Mouse (Mus musculus) erythroblast, adult 5-6 weeks (primary cell): ENCODE measurements around the gene Tmsb15b1. TPM values are rescaled to one million over a fixed set of nuclear protein-coding genes. Genes with fewer than 3 reads are reported as not detected.
"Not testable (repeated sequence)": the region's sequence is repeated elsewhere in the genome, so short reads cannot be mapped to it uniquely, and the experiment has no call there.

Source experiments
- ATAC-seq: replicated peaks from 2 replicates; pipeline ENCODE4 v1.8.0; 2016; ENCODE audit warnings: moderate number of reproducible peaks, mild to moderate bottlenecking, moderate TSS enrichment, inconsistent platforms; ENCODE audit not compliant: poor library complexity, low FRiP score, severe bottlenecking
- total RNA-seq, 2 experiments: library from RNA; stranded (forward) in 1 of 2; stranded (reverse) in 1 of 2; fragments of 150-400 nt in 1 of 2; fragments of 200-764, 138-1000 nt in 1 of 2; gene quantifications; 2 replicates each; pipeline versions ENCODE4 v1.2.3 to v1.2.4; 2015 to 2017; ENCODE audit warnings: low replicate concordance in 2 of 2

The Tmsb15b1 gene
- total RNA-seq (2015; ENCODE audit: low replicate concordance) (not detected in 2 replicates), total RNA-seq (2017; ENCODE audit: low replicate concordance) (1.7 TPM in 1 of 2 replicates, not detected in the other)

DNA sequence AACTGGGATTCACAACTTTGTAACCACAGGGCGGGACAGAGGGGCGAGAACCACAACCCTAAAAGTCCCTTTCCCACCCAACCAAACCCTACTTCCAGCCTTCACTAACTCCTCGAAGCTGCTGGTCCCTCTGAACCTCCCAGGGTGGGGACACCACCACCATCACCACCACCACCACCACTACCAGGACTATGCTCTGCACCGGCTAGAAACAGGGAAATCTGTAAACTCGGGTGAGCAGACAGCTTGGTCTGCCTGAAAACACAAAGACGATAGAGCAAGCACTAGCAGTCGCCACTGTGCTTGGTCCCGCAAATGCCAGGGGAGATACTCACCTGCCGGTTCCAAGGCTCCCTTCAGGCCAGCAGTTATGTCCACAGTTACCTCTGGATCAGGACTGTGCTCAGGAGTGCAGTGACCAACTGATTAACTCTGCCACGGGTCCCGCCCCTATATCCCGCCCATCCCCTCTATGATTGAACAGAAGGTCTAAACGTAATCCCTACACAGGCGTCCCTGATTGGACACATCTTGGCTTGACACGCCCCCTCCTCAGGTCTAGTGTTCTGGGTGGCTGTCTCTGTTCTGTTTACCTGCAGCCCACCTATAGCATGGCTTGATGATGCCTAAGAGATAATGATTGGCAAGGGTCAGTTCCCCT, at the start of gene Tmsb15b1, which contains the start of gene Tmsb15l:
Gene Tmsb15b1, minus strand, starts transcription at position 451 of the 661 bp plus-strand sequence.
Gene Tmsb15l, minus strand, starts transcription at position 446 of the 661 bp plus-strand sequence.
- no peak for ATAC-seq

DNA sequence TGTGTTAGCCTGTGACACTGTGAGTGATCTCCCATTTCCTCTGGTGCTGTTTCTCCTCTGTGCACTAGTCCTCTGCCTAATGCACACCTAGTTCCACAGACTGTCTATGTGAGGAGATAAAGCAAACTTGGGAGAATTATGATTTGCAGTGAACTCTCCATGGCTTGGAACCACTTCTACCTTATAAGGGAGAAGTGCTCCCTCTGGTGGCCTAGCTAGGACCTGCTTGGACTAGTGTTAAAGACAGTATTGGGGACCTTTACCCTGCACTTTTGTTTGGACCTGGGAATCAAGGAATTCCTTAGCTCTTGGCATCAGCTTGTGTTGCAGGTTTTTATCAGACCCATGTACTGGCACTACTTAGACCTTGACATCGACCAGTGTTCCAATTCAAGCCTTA, 42.6 kb upstream of the Tmsb15b1 start:
- ATAC-seq = peak; percentile 72

DNA sequence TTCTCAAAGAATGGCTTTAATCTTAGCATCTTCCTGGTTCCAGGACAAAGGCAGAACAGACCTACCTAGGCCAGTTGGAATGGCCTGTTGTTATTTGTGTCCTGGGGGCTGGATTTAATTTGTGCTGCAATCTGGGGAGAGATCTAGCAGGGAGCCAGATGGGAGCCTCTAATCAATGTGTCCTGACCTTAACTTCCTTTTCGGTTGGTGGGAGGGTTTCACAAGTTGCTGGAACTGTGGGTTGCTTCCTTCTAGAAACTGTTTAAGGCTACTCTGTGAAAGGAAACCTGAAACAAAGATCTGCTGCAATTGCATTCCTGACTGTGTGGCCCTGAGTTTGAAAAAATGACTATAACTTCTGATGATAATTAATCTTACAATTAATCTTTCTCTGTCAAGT, 41.0 kb upstream of the Tmsb15b1 start:
- ATAC-seq = no peak

DNA sequence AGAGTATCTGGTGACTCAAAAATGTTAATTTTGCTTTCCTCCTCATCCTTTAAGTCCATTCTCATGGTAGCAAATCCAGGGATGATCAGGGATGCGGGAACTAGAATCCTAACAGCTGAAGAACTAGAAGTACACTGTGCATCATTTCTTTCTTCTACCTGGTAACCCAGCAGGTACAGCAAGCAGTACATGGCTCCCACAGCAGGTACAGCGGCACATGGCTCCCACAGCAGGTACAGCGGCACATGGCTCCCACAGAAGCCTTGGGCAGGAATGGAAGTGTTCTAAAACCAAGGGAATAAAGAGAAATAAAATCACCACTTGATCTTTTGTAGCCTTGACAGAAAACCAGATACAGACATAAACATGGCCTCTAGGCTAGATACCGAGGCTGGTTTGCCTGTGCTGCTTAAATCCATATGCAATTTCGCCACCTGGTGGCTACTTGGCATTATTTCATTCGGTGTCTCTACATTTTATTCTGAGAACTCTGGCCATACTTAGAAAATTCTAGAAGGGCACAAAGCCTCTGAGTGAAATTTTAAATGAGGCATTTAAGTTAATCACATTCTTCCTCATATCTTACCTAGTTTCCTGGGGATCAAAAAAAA, 38.5 kb upstream of the Tmsb15b1 start:
- ATAC-seq = peak; percentile 78

DNA sequence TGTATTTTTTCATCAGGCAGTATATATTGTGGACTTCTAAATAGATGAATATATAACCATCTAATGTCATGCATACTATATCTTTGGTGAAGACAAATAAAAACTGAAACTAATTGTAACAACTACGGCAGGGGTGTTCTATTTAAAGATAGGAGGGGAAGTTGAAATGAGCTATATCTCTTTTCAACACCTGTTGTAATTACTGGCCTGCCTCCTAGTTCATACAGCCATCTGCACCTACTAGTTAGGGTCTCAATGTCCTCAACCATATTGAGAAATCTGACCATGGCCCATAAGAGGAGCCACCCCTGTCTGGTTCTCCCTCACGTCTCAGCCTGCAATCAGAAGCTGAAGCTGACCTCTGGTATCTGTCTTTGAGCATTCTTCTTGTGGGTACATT, 19.6 kb upstream of the Tmsb15b1 start:
- no peak for ATAC-seq

DNA sequence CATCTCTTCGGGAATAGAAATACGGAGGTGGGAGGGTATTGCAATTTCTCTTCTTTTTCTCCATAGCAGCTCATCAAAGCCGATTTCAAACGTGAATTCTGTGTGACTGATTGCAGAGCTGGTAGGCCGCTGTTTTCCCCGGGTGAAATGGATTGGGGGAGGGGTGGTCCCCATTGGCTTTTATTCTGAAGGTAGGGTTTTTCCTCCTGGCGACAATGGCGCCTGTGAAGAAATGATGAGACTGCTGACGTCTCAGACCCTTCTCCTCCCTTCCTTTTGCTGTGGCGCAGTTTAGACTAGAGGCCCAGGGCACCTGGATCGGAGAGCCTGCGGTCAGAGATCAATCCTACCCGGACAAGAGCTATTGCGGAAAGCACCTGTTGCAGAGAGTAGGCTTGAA, 17.0 kb upstream of the Tmsb15b1 start:
- ATAC-seq = no peak

DNA sequence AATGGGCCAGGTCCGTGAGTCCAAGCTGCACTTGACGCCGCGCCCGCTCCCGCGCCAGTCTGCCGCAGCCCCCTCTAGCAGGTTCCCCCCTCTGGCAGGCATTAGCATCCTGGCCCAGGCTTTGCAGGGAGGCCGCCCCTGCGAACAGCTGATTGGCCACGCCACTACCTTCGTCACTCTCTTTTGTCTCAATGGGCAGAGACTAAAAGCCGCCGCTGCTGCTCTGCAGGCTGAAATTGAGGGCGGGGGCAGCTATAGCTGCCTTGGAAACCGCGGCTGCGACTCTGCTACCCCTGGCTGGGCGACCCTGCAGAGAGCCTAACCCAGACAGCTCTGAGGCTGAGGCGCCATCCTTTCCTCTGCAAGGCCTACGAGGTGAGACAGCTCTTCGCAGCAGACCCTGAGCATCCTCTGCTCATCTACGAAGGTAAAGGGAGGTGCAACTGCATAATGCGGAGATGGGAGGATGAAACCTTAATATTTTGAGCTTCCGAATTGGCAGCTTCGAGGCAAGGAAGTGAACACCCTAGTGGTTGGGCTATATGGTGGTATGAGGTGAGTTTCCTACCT, 16.4 kb upstream of the Tmsb15b1 start, which contains the start of gene Zcchc18:
Gene Zcchc18, plus strand, starts transcription at position 178 of the 570 bp plus-strand sequence.
- ATAC-seq = no peak

DNA sequence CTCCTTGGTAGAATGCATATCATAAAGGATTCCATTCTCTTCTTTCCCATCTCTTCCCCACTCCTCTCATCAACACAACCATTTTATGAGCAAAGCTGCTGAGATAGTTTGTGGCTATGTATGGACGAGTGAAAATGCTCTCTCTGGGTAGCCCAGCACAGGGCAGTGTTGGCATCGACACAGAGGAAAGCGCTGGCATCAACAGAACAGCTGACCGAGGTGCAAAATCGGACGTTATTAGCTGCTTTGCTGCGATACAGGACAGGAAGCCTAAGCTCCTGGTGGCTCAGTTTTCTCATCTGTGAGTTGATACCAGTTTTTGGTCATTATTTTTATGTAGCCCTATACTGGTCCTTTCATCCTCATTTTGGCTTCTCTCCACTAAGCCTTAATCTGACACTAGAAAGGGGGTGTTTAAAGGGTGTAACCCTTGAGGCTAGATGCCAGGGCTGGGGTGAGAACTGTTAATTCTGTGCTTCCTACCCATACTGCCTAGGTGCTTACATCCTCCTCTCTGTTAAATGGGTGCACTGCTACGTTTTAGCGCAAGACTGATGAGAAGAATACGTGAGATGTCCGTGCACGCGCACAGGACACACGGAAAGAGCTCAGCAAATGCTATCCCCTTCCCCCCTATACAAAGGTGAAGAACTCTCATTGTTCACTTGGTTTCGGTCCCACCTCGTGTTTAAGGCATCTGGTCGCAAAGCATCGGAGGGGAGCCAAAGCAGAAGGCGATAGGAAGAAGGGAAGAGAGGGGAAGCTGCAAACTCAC, 15.7 kb upstream of the Tmsb15b1 start:
- ATAC-seq = no peak

DNA sequence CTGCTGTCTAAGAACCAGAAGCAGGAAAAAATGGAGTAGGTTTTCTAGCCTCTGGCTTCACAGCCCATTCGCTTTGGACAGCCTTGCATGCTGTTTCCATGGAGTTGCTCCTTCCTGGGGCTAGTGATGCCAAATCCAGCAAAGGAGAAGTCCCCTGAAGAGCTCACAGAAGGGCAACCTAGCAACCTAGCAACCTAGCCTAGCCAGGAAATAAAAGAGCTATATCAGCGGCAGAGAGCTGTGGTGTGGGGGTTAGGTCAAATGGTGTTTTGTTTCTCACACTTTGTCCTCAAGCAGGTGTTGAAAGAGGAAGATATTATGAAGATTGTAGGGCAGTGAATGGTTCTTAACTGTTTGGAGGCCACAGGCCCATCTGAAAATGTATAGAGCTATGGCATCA, 14.6 kb upstream of the Tmsb15b1 start:
- no peak for ATAC-seq

DNA sequence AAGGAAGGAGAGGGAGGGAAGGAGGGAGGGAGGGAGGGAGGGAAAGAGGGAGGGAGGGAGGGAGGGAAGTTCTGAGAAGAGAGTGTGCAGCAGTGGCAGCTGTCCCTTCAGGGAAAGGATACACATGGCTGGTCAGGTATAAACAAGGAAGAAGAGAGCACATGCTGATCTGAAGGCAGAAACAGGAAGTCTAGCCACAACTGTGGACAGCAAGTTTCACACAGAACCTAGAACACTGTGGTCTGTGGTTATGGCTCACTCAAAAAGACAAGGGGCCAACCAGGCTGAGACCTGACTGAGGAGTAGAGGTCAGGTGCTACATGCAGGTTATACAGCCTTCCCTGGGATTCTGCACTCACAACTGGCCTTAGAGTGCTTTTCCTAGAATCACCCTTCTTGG, 9.4 kb upstream of the Tmsb15b1 start:
- no peak for ATAC-seq

DNA sequence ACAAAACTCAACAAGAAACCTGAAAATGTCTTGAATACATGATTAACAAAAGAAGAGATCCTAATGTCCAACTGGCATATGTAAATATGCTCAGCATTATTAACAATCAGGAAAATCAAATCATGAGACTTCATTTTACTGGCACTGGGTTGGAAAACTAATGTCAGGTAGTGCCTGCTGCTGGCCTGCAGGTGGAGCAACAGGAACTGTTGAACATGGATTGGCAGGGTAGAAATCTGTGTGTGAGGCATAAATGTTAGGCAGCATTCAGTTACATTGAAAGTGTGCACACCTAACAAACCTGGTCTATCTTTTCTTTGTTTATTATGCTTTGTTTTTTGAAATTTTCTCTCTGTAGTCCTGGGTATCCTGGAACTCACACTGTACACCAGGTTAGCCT, 1.9 kb upstream of the Tmsb15b1 start:
- no peak for ATAC-seq

DNA sequence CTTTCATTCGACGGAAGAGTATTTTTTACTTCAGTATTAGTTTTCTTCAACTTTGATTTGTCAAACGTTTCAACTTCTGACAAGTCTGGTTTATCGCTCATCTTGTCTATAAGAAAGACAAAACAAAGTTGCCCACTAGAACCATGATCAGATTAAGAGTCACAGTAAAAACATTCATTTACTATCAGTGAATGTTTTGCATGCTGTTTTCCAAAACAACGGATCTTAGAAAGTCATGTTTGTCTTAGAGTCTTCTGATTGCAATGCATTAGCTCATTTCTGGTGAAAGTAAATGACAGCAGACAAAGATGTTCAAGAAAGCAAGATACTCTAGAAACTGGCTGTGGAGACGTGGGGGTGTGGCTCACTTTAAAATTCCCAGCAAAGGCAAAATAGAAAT, 1.3 kb downstream of the Tmsb15b1 start, which contains the start of gene Tmsb15b2:
Gene Tmsb15b2, minus strand, starts transcription at position 101 of the 400 bp plus-strand sequence.
- not testable (repeated sequence) for ATAC-seq

DNA sequence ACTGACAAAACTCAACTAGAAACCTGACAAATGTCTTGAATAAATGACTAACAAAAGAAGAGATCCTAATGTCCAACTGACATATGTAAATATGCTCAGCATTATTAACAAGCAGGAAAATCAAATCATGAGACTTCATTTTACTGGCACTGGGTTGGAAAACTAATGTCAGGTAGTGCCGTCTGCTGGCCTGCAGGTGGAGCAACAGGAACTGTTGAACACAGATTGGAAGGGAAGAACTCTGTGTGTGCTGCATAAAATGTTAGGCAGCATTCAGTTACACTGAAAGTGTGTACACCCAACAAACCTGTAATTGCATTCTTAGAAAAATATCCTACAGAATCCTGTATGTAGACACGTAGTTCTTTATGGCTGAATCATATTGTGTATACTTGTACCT, 17.0 kb downstream of the Tmsb15b1 start:
- no peak for ATAC-seq

DNA sequence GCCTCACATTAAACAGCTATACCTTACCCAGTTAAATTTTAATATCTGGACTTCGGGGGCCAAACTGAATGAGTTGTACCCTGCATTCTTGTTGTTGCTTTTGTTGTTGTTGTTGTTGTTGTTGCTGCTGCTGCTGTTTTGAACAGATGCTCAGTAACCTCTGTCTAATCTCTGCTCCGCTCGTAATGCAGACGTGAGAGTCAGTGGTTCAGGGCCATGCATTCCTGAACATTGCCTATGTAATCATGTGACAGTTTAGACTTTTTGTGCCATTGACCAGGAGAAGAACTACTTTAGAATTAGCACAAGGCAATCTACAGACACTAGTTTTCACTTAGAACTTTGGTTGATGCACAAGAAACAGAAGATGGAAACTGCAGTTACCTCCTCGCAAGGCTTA, 18.4 kb downstream of the Tmsb15b1 start:
- not testable (repeated sequence) for ATAC-seq

DNA sequence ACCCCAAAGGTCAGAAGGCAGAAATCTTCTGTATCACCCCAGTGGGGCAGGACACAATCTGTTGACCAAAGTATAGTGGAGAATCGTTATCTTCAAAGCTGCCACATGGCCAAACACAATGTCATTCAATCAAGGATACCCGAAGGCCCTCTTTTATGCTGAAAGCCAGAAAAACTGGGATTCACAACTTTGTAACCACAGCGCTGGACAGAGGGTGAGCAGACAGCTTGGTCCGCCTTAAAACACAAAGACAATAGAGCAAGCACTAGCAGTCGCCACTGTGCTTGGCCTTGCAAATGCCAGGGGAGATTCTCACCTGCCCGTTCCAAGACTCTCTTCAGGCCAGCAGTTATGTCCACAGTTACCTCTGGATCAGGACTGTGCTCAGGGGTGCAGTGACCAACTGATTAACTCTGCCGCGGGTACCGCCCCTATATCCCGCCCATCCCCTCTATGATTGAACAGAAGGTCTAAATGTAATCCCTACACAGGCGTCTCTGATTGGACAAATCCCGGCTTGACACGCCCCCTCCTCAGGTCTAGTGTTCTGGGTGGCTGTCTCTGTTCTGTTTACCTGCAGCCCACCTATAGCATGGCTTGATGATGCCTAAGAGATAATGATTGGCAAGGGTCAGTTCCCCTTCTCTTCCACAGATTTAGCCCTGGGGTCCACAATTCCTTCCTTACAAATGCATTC, 18.9 kb downstream of the Tmsb15b1 start:
- ATAC-seq = not testable (repeated sequence)

DNA sequence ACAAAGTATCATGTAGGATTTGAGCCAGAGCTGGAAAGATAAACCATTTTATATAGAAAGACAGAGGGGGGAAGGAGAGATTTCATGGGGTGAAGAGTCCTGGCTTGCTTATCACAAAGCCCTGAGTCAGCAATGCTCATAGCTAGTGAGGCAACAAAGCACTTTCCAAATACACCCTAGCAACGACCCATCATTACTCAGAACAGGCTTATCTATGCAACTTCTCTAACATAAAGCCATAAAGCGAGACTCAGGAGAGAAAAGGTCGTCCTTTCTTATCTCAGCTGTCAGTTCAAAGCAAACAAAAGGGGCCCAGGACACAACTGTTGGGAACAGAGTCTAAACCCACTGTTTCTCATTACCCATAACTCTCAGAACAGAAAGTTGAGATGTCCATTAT, 38.7 kb downstream of the Tmsb15b1 start:
- no peak for ATAC-seq

DNA sequence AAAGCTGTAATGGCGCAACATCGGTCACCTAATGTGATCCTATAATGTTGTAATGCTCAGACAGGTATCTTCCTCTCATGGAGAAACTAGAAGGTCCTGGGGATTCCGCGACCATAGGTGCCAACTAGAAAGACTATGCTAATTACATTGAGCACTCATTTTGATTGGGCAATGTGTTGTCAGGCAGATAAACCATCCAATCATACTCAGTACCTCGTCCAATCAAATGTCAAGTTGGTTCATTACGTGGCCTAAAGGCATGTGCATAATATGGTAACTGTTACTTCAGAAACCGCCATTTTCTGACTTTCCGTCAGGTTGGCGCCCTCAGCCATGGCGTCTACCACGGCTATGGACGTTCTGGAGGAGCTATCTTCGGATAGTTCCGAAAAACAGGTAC, 49.6 kb downstream of the Tmsb15b1 start, which contains the start of gene H2bfm:
Gene H2bfm, plus strand, starts transcription at position 295 of the 400 bp plus-strand sequence.
- no peak for ATAC-seq

DNA sequence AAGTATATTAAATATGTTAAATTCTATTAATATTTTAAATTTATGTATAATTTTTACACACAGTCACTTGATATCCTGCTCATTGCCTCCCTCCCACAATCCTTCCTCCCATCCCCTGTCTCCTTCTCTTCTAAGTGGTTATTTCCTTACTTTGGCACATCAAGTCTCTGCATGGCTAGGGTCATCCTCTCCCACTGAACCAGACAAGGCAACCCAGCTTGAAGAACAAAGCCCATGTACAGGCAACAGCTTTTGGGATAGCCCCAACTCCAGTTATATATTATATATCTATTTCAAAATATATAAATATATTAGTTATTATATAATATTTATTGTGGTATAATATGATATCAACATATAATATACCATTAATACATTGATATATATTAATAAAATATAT, 50.8 kb downstream of the Tmsb15b1 start:
- no peak for ATAC-seq
